Mouse (Mus musculus) stomach, postnatal 0 days (tissue): ENCODE data around the gene She.

ENCODE experiments used
- CTCF ChIP-seq: IDR thresholded peaks from 2 replicates; pipeline ENCODE4 v1.5.1; 2016; ENCODE audit warnings: antibody characterized with exemption, low read depth, mild to moderate bottlenecking, moderate library complexity
- EP300 ChIP-seq: optimal IDR thresholded peaks from 2 replicates; pipeline ENCODE3; 2016; ENCODE audit warnings: antibody characterized with exemption

DNA sequence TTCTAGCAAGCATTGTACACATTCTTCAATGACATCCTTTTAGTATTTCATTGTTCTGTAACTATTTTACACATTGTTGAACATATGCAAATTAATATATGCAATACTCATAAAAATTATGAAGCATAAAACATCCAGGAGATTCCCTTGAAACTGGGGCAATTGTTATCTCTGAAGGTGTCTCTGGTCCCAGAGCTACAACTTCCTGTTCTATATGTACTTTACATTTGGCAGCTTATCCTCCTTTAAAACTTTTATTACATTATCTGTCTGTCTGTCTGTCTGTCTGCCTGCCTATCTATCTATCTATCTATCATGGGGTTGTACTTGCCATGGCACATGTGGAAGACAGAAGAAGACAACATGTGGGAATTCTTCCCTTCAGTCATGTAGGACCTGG lies 60.5 kb downstream of the She start:
- TF ChIP-seq CTCF (no peak), EP300 (no peak)
